Mouse (Mus musculus): ENCODE results near the gene Mafg.

DNA sequence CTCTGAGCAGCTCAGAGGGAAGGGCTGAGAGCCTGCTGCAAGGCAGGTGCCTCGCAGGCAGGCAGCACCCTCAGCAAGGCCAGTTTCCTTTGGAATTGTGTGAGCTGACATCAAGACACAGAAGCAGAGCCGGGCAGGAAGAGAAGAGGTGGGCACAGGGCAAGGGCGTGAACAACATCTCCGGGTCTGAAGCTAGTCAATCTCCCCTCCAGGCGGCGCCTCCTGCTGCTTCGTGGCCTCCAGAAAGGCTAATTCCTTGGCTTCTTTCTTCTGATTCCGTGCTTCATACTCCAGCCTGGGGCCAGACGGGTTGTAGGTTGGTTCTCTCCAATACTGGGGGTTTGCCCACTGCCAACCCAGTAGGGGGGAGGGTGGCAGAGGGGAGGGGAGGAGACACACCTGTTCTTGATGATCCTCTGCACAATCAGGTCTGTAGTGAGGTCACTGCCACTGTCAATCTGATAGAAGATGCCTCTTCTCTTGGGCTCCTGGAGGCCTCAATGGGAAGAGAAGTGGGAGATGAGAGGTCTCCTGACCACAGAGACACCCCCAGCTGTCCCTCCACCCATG lies 22.8 kb downstream of the Mafg start:
- TF ChIP-seq POLR2A (IDR thresholded peaks at IDR 0.05; ENCODE audit: borderline replicate concordance, control insufficient read depth, low read depth, low read length) (no peak), CTCF (IDR thresholded peaks at IDR 0.05; ENCODE audit: control insufficient read depth, insufficient read depth, low read length) (no peak)

All from bone marrow, adult 2 months (tissue).